Mouse (Mus musculus) E14TG2a.4 (cell line): ENCODE data around the gene Pdia6.

ENCODE experiments used
- CTCF ChIP-seq: conservative IDR thresholded peaks from 2 replicates; pipeline ENCODE4 v1.5.1; 2014; ENCODE audit warnings: low read length
- NANOG ChIP-seq: IDR thresholded peaks from 2 replicates; pipeline ENCODE4 v1.6.1; 2014; ENCODE audit warnings: borderline replicate concordance, low read length, mixed read lengths
- POU5F1 ChIP-seq: IDR thresholded peaks from 2 replicates; pipeline ENCODE4 v1.6.1; 2014; ENCODE audit warnings: low read length, borderline replicate concordance

GRCm38 (mm10) chr12:17288496-17288895 lies 22.2 kb downstream of the Pdia6 start:
- TF ChIP-seq CTCF (no peak), NANOG (no peak), POU5F1 (no peak)
